Mouse (Mus musculus) C2C12 (cell line): ENCODE results near the gene Syn3.

ENCODE experiments used
- CEBPB ChIP-seq: IDR thresholded peaks from one replicate; pipeline ENCODE4 v1.6.1; 2011; ENCODE audit warnings: low read depth, mild to moderate bottlenecking, control low read depth, moderate library complexity
- CTCF ChIP-seq: IDR thresholded peaks from one replicate; pipeline ENCODE4 v1.5.1; 2011; ENCODE audit not compliant: control insufficient read depth, insufficient read depth, insufficient read length
- FOSL1 ChIP-seq: IDR thresholded peaks from one replicate; pipeline ENCODE4 v1.8.0; 2011; ENCODE audit warnings: mild to moderate bottlenecking, low read length; ENCODE audit not compliant: poor library complexity, insufficient read depth, severe bottlenecking
- MAX ChIP-seq: IDR thresholded peaks from one replicate; pipeline ENCODE4 v1.6.1; 2011; ENCODE audit warnings: mild to moderate bottlenecking, control low read depth
- MYOD1 ChIP-seq: IDR thresholded peaks from one replicate; pipeline ENCODE4 v1.6.1; 2011; ENCODE audit warnings: low read depth; ENCODE audit not compliant: control insufficient read depth, insufficient read length
- MYOG ChIP-seq: IDR thresholded peaks from one replicate; pipeline ENCODE4 v1.6.1; 2011; ENCODE audit not compliant: control insufficient read depth, insufficient read length; ENCODE audit errors: extremely low read depth
- USF1 ChIP-seq: IDR thresholded peaks from one replicate; pipeline ENCODE4 v1.6.1; 2011; ENCODE audit warnings: low read depth, mild to moderate bottlenecking, control low read depth, moderate library complexity

DNA sequence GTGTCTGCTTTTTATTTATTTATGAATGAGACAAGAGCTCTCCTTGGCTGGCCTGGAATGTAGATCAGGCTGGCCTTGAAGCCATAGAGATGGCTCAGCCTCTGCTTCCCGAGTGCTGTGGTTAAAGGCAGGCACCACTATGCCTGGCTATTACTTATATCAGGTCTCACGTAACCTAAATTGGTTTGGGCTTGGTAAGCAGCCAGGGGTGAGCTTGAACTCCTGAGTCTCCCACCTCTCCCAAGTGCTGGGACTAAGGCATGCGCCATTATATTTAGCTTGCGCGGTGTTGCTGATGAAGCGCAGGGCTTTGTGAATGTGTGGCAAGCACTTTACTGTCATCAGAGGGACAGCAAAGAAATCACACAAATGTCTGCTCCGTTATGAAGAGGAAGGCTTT, 480.9 kb downstream of the Syn3 start:
- TF ChIP-seq CTCF (no peak), MAX (no peak), USF1 (no peak), FOSL1 (no peak), MYOG (no peak), CEBPB (no peak), MYOD1 (no peak)
